Mouse (Mus musculus) myocyte (in vitro differentiated cells): ENCODE measurements around the gene Lhx6.

Experiments used
- MYOG ChIP-seq, 3 experiments: IDR thresholded peaks; one replicate each; pipeline ENCODE4 v1.6.1; 2011; ENCODE audit warnings: control low read depth in 2 of 3, low read depth in 2 of 3, mild to moderate bottlenecking in 2 of 3; ENCODE audit not compliant: insufficient read length in 2 of 3, control insufficient read depth in 1 of 3, insufficient read depth in 1 of 3
- POLR2A ChIP-seq: IDR thresholded peaks from one replicate; pipeline ENCODE4 v1.6.1; 2011; ENCODE audit warnings: low read depth, mild to moderate bottlenecking, control low read depth, moderate library complexity; ENCODE audit not compliant: insufficient read length
- POLR2AphosphoS2 ChIP-seq: IDR thresholded peaks from one replicate; pipeline ENCODE4 v1.6.1; 2011; ENCODE audit warnings: low read depth, control low read depth; ENCODE audit not compliant: insufficient read length
- TCF3 ChIP-seq: IDR thresholded peaks from one replicate; pipeline ENCODE4 v1.6.1; 2011; ENCODE audit warnings: low read depth, control low read depth; ENCODE audit not compliant: insufficient read length

DNA sequence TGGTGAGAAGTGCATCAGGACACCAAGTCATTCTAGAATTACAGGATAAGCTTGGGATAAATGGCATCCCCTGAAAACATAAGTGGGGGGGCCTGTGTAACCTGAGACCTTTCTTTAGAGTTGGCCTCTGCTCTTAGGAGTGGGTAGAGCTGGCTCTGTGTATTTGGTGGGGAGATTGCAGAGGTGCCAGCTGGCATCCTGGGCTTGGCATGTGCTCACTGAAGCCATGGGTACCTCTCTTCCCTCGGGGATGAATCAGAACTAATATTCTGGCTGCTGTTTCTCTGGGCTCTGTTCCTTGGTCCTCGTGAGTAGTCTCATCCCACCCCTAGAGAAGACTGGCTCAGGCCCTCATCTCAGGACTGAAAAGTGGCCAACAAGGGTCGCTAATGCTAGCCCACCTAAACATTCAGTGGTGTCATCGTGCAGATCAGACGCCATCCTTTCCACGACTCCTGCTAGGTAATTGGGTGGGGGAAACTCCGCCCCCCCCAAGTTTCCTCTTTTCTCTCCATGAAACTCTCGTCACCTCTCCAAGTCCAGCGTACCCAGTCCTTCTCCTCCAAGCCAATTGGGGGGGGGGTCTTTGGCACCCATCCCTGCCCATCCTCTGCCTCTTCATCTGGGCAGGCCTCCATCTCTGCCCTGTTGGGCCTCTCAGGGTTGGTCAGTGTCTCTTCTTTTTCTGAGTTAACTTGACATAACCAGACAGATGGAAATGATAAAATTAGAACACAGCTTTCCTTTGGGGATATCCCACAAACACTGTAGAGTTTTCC, 22.2 kb downstream of the Lhx6 start:
- TF ChIP-seq POLR2A: no peak
- no peak for TF ChIP-seq MYOG (IDR thresholded peaks at IDR 0.05; ENCODE audit: control insufficient read depth in 1 of 3, insufficient read depth in 1 of 3, insufficient read length in 2 of 3, low read depth in 2 of 3)
- no peak for TF ChIP-seq TCF3
- no peak for TF ChIP-seq POLR2AphosphoS2
